Mouse (Mus musculus) limb, embryonic 10.5 days (tissue): Measurements from ENCODE around the gene Noa1. TPM values are rescaled to one million over a fixed set of nuclear protein-coding genes. Genes with fewer than 3 reads are reported as not detected.

ENCODE experiments used
- DNase-seq: peaks from one replicate; pipeline ENCODE4 v3.0.0-alpha.2; 2017; ENCODE audit warnings: low spot score
- H3K27ac ChIP-seq: fragments of 300-500 bp; sonication (generic); 2 replicates; pipeline ENCODE4 v1.5.1; 2016; ENCODE audit warnings: mild to moderate bottlenecking
- H3K27me3 ChIP-seq: fragments of 300-500 bp; sonication (generic); 2 replicates; pipeline ENCODE4 v1.6.1; 2016; ENCODE audit warnings: low read depth, mild to moderate bottlenecking; ENCODE audit not compliant: poor library complexity, severe bottlenecking
- H3K36me3 ChIP-seq: fragments of 300-500 bp; sonication (generic); 2 replicates; pipeline ENCODE4 v1.6.1; 2016; ENCODE audit warnings: mild to moderate bottlenecking, moderate library complexity
- H3K4me1 ChIP-seq: fragments of 300-500 bp; sonication (generic); 2 replicates; pipeline ENCODE4 v1.6.1; 2016
- H3K4me3 ChIP-seq: fragments of 300-500 bp; sonication (generic); 2 replicates; pipeline ENCODE4 v1.5.1; 2016; ENCODE audit warnings: mild to moderate bottlenecking, moderate library complexity
- H3K9me3 ChIP-seq: fragments of 300-500 bp; sonication (generic); replicated peaks from 2 replicates; pipeline ENCODE4 v1.6.1; 2016; ENCODE audit warnings: mild to moderate bottlenecking
- WGBS: fragments of 180-500 bp; shearing (Covaris S2); methylation state at CpG from one replicate; pipeline ENCODE4 v1.1.7; 2016; 5-methylcytosine and 5-hydroxymethylcytosine counted together
- polyA plus RNA-seq: library from polyadenylated mRNA; unstranded; fragments of >200 nt; fragmentation: Nextera tagmentation; extraction: Ambion mirVana; gene quantifications from 2 replicates; pipeline ENCODE4 v1.2.1, GENCODE M21; 2016

The Noa1 gene
- polyA plus RNA-seq, 1 experiment from 2014 or later = 36.5 TPM

GRCm38 (mm10) chr5:77281518-77282174 is 28.2 kb downstream of the Noa1 start:
- Histone ChIP-seq H3K27ac (no peak overlapping the region), H3K9me3 (no peaks in the 10 kb centered on the region), H3K4me1 (no peaks in the 10 kb centered on the region), H3K27me3 (no peaks in the 10 kb centered on the region), H3K36me3 (peaks cover 98% of the 10 kb centered on the region), H3K4me3 (no peak overlapping the region)
- no peak for DNase-seq
- 88% methylated on average over 20 of the region's 20 CpGs for WGBS

GRCm38 (mm10) chr5:77277204-77277603 is 32.7 kb downstream of the Noa1 start:
- no peak for DNase-seq
- 95% methylated on average over 6 of the region's 6 CpGs for WGBS

GRCm38 (mm10) chr5:77275950-77276349 is 33.9 kb downstream of the Noa1 start:
- Histone ChIP-seq H3K27me3 (no peaks in the 10 kb centered on the region), H3K4me3 (no peak overlapping the region), H3K27ac (no peak overlapping the region), H3K4me1 (no peaks in the 10 kb centered on the region), H3K36me3 (peaks cover 100% of the 10 kb centered on the region), H3K9me3 (no peaks in the 10 kb centered on the region)
- peak; percentile 57 for DNase-seq
- 88% methylated on average over 5 of the region's 5 CpGs for WGBS

More at GRCm38 (mm10) chr5:77277204-77277603, 32.7 kb downstream of the Noa1 start:
- Histone ChIP-seq H3K27me3 (no peaks in the 10 kb centered on the region), H3K4me3 (no peak overlapping the region), H3K4me1 (no peaks in the 10 kb centered on the region), H3K27ac (no peak overlapping the region), H3K36me3 (peaks cover 100% of the 10 kb centered on the region), H3K9me3 (no peaks in the 10 kb centered on the region)

DNA sequence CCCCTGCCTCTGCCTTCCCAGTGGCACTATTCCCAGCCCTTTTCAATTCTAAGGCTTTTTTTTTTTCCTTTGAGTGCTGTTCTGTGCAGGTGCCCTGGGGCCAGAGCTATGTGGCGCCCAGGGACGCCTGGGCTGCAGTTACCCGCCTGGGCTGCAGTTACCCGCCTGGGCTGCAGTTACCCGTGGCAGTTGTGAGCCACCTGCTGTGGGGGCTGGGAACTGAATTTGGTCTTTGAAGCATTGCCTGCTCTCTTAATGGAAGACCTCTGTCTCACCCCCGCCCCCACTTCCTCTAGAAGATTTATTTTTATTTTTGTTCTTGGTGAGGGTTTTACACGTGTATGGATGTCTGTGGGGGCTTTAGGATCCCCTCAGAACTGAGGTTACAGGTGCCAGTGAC is 36.7 kb downstream of the Noa1 start:
- no peak for DNase-seq
- 76% methylated on average over 7 of the region's 7 CpGs for WGBS
- Histone ChIP-seq H3K4me1 (no peaks in the 10 kb centered on the region; the same call in 1 of the 2 replicates), H3K27me3 (no peaks in the 10 kb centered on the region), H3K9me3 (no peaks in the 10 kb centered on the region), H3K36me3 (peaks cover 99% of the 10 kb centered on the region), H3K4me3 (no peak overlapping the region), H3K27ac (no peak overlapping the region)

DNA sequence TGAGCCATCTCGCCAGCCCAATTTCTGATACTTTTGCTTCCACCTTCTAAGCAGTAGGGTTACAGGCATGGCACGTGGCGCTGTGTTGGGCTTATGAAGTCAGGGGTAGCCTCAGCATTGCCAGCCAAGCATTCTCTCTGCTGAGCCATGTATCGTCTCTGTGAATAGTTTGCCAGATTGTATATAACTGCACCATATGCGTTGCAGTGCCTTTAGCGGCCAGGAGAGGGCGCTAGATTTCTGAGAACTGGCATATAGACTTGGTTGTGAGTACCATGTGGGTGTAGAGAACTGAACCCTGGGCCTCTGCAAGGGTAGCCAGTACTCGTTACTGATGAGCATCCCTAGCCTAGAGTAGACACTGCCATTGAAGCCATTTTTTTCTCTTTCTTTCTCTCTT is 40.5 kb downstream of the Noa1 start:
- Histone ChIP-seq H3K27ac (no peak overlapping the region), H3K9me3 (no peaks in the 10 kb centered on the region), H3K36me3 (peaks cover 66% of the 10 kb centered on the region), H3K4me3 (no peak overlapping the region), H3K4me1 (peaks cover 13% of the 10 kb centered on the region; the same call in 1 of the 2 replicates), H3K27me3 (no peaks in the 10 kb centered on the region)
- no peak for DNase-seq
- WGBS = 82% methylated on average over 8 of the region's 8 CpGs

- no peak for DNase-seq
- H3K4me1 ChIP-seq = peaks cover 16% of the 10 kb centered on the region; the same call in 1 of the 2 replicates
- 94% methylated on average over 30 of the region's 30 CpGs for WGBS
- peaks cover 53% of the 10 kb centered on the region for H3K36me3 ChIP-seq
- H3K4me3 ChIP-seq = peak overlapping the region; percentile 10; the same call in 1 of the 2 replicates
- H3K27me3 ChIP-seq = no peaks in the 10 kb centered on the region
- H3K9me3 ChIP-seq = no peaks in the 10 kb centered on the region
- no peak overlapping the region for H3K27ac ChIP-seq
These were observed 41.8 kb downstream of the Noa1 start for GRCm38 (mm10) chr5:77267957-77268624.

GRCm38 (mm10) chr5:77267441-77267840 is 42.4 kb downstream of the Noa1 start:
- H3K27me3 ChIP-seq = no peaks in the 10 kb centered on the region
- H3K9me3 ChIP-seq = no peaks in the 10 kb centered on the region
- DNase-seq = no peak
- WGBS = 80% methylated on average over 4 of the region's 4 CpGs
- peak overlapping the region; percentile 98 for H3K4me3 ChIP-seq
- peaks cover 47% of the 10 kb centered on the region for H3K36me3 ChIP-seq
- H3K27ac ChIP-seq = peak overlapping the region; percentile 98
- peaks cover 16% of the 10 kb centered on the region; the same call in 1 of the 2 replicates for H3K4me1 ChIP-seq

GRCm38 (mm10) chr5:77266886-77267401 is 42.9 kb downstream of the Noa1 start:
- peaks cover 42% of the 10 kb centered on the region for H3K36me3 ChIP-seq
- H3K4me3 ChIP-seq = peak overlapping the region; percentile 98
- no peaks in the 10 kb centered on the region for H3K9me3 ChIP-seq
- WGBS = 4% methylated on average over 11 of the region's 11 CpGs
- H3K4me1 ChIP-seq = peaks cover 16% of the 10 kb centered on the region; the same call in 1 of the 2 replicates
- DNase-seq = no peak
- no peaks in the 10 kb centered on the region for H3K27me3 ChIP-seq
- peak overlapping the region; percentile 98 for H3K27ac ChIP-seq

DNA sequence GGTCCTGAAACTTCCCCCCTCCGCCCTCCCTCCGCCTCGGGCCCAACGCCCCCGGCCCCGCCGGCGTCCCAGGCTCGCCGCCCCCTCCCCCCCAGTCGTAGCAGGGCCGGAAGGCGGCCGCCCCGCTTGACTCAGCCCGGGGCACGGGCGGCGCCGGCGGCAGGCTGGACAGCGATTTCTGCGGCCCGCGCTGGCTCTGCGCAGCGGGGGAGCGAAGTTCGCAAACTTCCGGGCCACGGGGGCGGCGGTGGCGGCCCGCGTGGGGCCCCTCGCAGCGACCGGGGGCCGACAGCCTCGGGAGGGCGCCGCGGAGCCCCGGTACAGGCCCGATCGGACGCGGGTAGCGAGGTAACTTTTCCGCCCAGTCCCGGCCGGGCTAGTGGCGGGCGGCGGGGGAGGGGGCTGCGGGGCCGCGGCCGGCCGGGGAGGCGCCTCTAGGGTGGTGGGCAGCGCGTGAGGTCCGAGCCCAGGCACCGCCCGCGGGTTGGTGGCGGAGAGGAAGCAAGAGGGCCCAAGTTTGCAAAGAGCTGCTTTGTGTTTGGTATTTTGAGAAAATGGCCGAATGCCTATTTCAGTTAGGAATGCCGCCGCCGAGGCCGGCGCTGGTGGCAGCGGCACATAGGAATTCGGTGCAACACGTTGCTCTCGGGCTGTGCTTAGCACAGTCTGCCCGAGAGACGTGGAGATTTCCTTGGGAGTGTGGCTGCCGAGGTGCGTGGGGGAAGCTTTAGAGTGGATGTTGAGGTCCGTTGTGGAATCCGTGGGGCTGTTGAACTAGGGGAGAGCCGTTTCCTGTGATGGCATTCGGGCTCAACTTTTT is 43.6 kb downstream of the Noa1 start:
- DNase-seq = peak; percentile 77
- H3K36me3 ChIP-seq = peaks cover 35% of the 10 kb centered on the region
- under 1% methylated on average over 85 of the region's 87 CpGs for WGBS
- peak overlapping the region; percentile 98 for H3K27ac ChIP-seq
- peak overlapping the region; percentile 98 for H3K4me3 ChIP-seq
- H3K4me1 ChIP-seq = peaks cover 16% of the 10 kb centered on the region; the same call in 1 of the 2 replicates
- no peaks in the 10 kb centered on the region for H3K9me3 ChIP-seq
- H3K27me3 ChIP-seq = no peaks in the 10 kb centered on the region

- Histone ChIP-seq H3K27me3 (no peaks in the 10 kb centered on the region), H3K9me3 (no peaks in the 10 kb centered on the region), H3K4me1 (peaks cover 16% of the 10 kb centered on the region; the same call in 1 of the 2 replicates), H3K36me3 (peaks cover 29% of the 10 kb centered on the region), H3K4me3 (peak overlapping the region; percentile 98), H3K27ac (peak overlapping the region; percentile 98)
- under 1% methylated on average over 39 of the region's 53 CpGs for WGBS
- peak; percentile 88 for DNase-seq
These were observed 44.2 kb downstream of the Noa1 start for GRCm38 (mm10) chr5:77265671-77266065.

GRCm38 (mm10) chr5:77265081-77265670 is 44.7 kb downstream of the Noa1 start, which contains the start of gene Rest:
TSS of gene Rest (plus strand) at chr5:77265491.
- Histone ChIP-seq H3K4me1 (peaks cover 17% of the 10 kb centered on the region), H3K4me3 (peak within 1 kb of the TSS; percentile 98), H3K27me3 (no peaks in the 10 kb centered on the region), H3K27ac (peak within 1 kb of the TSS; percentile 98), H3K36me3 (peaks cover 24% of the 10 kb centered on the region), H3K9me3 (no peaks in the 10 kb centered on the region)
- peak; percentile 92 for DNase-seq
- WGBS = 1% methylated on average over 74 of the region's 78 CpGs

DNA sequence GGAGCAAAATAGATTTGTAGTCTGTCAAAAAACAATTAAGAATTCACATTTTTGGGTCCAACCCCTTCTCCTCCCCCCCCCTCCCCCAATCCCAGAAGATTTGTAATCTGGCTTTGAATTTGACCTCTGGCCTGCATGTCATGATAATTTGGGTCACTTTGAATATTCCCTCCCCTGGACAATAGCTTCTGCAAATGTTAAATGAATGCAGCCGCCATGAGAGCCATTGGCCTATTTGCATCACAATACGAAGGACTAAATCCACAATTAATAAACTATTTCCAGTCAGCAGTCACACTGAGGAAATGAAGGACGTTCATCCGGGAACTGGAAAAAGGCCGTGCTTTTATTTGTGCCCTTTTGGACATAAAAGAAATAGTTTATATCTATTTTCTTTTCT is 47.8 kb downstream of the Noa1 start:
- no peaks in the 10 kb centered on the region for H3K9me3 ChIP-seq
- H3K36me3 ChIP-seq = no peaks in the 10 kb centered on the region
- no peaks in the 10 kb centered on the region for H3K27me3 ChIP-seq
- H3K4me3 ChIP-seq = no peak overlapping the region
- H3K4me1 ChIP-seq = peaks cover 12% of the 10 kb centered on the region
- no peak for DNase-seq
- 81% methylated on average over 5 of the region's 5 CpGs for WGBS
- no peak overlapping the region for H3K27ac ChIP-seq
